Mouse (Mus musculus) lung, postnatal 0 days (tissue): ENCODE results near the gene Spats1.

Experiments
- CTCF ChIP-seq: IDR thresholded peaks from 2 replicates; pipeline ENCODE4 v1.5.1; 2016; ENCODE audit warnings: antibody characterized with exemption, mild to moderate bottlenecking
- EP300 ChIP-seq: IDR thresholded peaks from 2 replicates; pipeline ENCODE4 v1.6.1; 2016; ENCODE audit warnings: antibody characterized with exemption, mild to moderate bottlenecking, control low read depth

- TF ChIP-seq CTCF (no peak), EP300 (no peak)
Observed at GRCm38 (mm10) chr17:45466701-45467100, 8.5 kb downstream of the Spats1 start.
